Mouse (Mus musculus): ENCODE results near the gene Clint1.

DNA sequence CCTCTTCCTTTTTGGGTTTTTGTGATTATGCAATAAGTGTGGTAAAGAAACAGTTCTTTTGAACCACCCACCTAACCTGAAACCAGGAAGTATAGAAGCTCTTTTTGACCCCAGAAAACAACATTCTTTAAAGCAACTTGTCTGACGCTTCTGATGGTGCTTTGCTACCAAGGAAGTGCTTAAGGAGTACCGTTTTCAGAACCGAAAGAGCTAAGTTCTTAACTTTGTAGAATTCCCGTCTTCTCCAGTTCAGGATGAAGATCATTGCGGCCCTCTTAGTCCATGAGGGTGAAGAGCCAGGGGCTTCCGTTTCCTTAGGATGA is 1.1 kb downstream of the Clint1 start:
- TF ChIP-seq CTCF (IDR thresholded peaks at IDR 0.05; ENCODE audit: borderline replicate concordance, insufficient read depth, low read length) (no peak), POLR2A (IDR thresholded peaks at IDR 0.05; ENCODE audit: low read depth, low read length) (no peak)
